Mouse (Mus musculus): ENCODE results near the gene Arl5a. TPM values are rescaled to one million over a fixed set of nuclear protein-coding genes. Genes with fewer than 3 reads are reported as not detected.

Gene Arl5a
- polyA plus RNA-seq, 1 experiment from 2014 or later, result 31.1 TPM

DNA sequence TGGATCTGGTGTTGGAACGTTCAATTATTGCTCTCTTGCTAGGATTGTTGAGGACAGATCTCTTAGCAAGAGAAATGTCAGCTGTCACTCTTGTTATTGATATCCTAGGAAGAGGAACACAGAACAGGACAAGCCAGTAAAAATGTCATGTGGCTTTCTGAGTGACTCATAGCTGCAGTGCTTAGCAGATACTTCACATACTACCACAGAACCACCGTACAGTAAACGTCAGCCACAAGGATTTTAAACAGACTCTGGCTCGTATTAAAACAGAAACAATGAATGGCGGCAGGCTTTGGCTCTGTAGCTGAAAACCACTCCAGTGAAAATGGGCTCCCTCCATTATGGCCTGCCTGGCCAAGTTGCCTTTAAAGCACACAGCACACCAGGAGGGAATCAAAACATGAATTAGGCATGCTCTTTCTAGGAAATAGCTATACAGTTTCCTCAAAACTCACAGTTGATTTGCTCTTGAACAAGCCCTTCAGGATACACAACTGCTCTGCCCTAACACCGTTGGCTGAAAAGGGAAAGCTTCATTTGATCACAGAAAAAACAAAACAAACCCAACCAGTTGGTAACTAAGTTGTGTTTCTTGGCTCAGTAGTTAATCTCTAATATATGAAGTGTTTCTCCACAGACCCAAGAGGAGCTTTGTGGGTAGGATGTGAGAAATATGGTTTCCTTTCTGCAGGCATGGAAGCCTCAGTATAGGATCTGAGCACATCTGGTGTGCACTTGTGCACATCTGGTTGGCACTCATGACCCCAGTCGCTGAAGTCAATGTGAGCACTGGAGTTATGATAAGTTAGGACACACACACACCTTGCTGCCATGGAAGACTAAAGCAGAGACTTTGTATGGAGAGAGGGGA lies 31.1 kb upstream of the Arl5a start:
- Histone ChIP-seq H3K27ac (ENCODE audit: low read depth, low read length) (no peak overlapping the region), H3K27me3 (replicated peaks; ENCODE audit: control insufficient read depth, insufficient read depth, low read length) (no peaks in the 10 kb centered on the region), H3K4me1 (replicated peaks; ENCODE audit: control insufficient read depth, insufficient read depth, low read length) (no peaks in the 10 kb centered on the region), H3K4me2 (replicated peaks; ENCODE audit: low read depth) (no peak overlapping the region), H3K9ac (ENCODE audit: low read depth, low read length) (no peak overlapping the region), H3K4me3 (ENCODE audit: low read depth, low read length) (no peak overlapping the region), H3K9me3 (ENCODE audit: control insufficient read depth) (no peaks in the 10 kb centered on the region), H3K36me3 (ENCODE audit: control insufficient read depth, insufficient read depth) (no peaks in the 10 kb centered on the region)
- 54% methylated on average over 7 of the region's 7 CpGs for WGBS
- no peak for ATAC-seq
- TF ChIP-seq CTCF (IDR thresholded peaks at IDR 0.05; ENCODE audit: low read depth), result no peak

DNA sequence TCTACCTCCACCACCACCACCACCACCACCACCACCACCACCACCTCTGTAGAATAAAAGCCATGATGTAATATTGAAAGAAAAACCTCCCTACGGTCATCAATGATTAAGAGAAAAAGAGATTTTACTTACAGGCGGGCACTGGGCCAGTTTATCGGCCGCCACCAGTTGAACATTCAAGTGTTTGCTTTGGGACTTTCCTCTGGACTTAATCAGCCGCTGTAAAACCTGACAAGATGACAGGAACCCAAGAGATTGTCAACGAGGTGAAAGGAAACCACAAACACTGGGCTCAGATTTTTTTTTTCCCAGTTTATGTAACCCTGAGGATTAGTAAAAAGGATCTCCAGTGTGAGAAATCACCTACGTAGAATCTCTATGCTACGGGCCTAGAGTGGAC lies 25.1 kb upstream of the Arl5a start:
- no peak for ATAC-seq
- Histone ChIP-seq H3K9me3 (ENCODE audit: control insufficient read depth) (no peaks in the 10 kb centered on the region), H3K36me3 (ENCODE audit: control insufficient read depth, insufficient read depth) (no peaks in the 10 kb centered on the region), H3K27ac (ENCODE audit: low read depth, low read length) (no peak overlapping the region), H3K27me3 (replicated peaks; ENCODE audit: control insufficient read depth, insufficient read depth, low read length) (no peaks in the 10 kb centered on the region), H3K9ac (ENCODE audit: low read depth, low read length) (no peak overlapping the region), H3K4me2 (replicated peaks; ENCODE audit: low read depth) (no peak overlapping the region), H3K4me3 (ENCODE audit: low read depth, low read length) (no peak overlapping the region), H3K4me1 (replicated peaks; ENCODE audit: control insufficient read depth, insufficient read depth, low read length) (no peaks in the 10 kb centered on the region)
- TF ChIP-seq CTCF (IDR thresholded peaks at IDR 0.05; ENCODE audit: low read depth), result no peak
- 55% methylated on average over 8 of the region's 8 CpGs for WGBS

DNA sequence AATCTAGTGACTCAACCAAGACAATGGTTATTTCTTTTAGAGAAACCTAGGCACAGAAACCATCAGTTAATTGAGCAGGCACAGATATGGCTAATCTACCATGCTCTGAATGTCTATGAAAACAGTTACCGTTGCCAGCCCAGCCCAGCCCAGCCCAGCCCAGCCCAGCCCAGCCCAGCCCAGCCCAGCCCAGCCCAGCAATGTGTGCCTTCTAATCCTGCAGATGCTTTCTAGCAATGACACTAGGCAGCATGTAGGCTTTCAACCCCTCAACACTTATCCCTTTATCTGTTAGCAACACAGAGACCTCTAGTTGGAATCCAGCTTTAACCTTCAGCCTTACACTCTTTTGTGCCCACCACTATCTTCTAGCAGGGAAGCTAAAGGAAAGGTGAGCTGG lies 24.2 kb upstream of the Arl5a start:
- Histone ChIP-seq H3K36me3 (ENCODE audit: control insufficient read depth, insufficient read depth) (no peaks in the 10 kb centered on the region), H3K27ac (ENCODE audit: low read depth, low read length) (no peak overlapping the region), H3K9ac (ENCODE audit: low read depth, low read length) (no peak overlapping the region), H3K4me1 (replicated peaks; ENCODE audit: control insufficient read depth, insufficient read depth, low read length) (no peaks in the 10 kb centered on the region), H3K27me3 (replicated peaks; ENCODE audit: control insufficient read depth, insufficient read depth, low read length) (no peaks in the 10 kb centered on the region), H3K9me3 (ENCODE audit: control insufficient read depth) (no peaks in the 10 kb centered on the region), H3K4me2 (replicated peaks; ENCODE audit: low read depth) (no peak overlapping the region), H3K4me3 (ENCODE audit: low read depth, low read length) (no peak overlapping the region)
- WGBS, result 19% methylated on average over 1 of the region's 1 CpGs
- TF ChIP-seq CTCF (IDR thresholded peaks at IDR 0.05; ENCODE audit: low read depth), result no peak
- no peak for ATAC-seq

DNA sequence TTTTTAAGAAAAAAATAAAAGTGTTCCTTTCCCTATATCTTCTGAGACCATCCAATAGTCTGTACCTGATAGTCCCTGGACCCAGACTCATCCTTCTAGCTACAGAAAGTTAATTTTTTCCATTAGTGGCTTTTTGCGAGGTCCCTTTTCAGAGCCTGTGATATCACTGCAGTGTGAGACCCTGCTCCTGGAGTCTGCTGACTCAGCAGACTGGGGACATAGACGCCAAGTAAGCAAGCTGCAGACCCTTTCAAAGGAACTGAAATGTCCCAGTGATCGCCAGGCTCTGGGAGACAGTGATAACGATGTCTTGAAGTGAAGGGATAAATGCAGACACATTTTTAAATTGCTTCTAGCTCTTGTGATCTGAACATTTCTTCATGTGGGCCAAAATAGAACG lies 21.9 kb upstream of the Arl5a start:
- Histone ChIP-seq H3K27ac (ENCODE audit: low read depth, low read length) (no peak overlapping the region), H3K4me1 (replicated peaks; ENCODE audit: control insufficient read depth, insufficient read depth, low read length) (no peaks in the 10 kb centered on the region), H3K9ac (ENCODE audit: low read depth, low read length) (no peak overlapping the region), H3K27me3 (replicated peaks; ENCODE audit: control insufficient read depth, insufficient read depth, low read length) (no peaks in the 10 kb centered on the region), H3K9me3 (ENCODE audit: control insufficient read depth) (no peaks in the 10 kb centered on the region), H3K4me2 (replicated peaks; ENCODE audit: low read depth) (no peak overlapping the region), H3K36me3 (ENCODE audit: control insufficient read depth, insufficient read depth) (no peaks in the 10 kb centered on the region), H3K4me3 (ENCODE audit: low read depth, low read length) (no peak overlapping the region)
- no peak for ATAC-seq
- no peak for TF ChIP-seq CTCF (IDR thresholded peaks at IDR 0.05; ENCODE audit: low read depth)
- 78% methylated on average over 5 of the region's 5 CpGs for WGBS

DNA sequence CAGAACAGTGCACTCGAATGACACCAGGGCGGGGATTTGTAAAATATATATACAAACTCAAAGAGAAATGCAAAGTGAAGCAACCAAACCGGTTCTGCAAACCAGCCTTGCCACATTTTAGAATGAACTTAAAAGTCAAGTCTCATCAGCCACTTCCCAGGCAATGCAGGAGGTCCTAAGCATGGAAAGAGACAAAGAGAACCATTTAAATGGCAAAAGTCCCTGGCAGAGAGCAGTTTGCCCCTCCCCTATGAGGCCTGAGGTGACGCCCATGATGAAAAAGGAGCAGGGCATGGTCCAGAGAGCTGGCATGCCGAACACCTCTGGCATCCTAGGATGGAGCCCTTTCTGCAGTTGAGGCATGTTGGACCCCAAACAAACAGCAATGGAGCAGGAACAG lies 17.4 kb upstream of the Arl5a start:
- Histone ChIP-seq H3K36me3 (ENCODE audit: control insufficient read depth, insufficient read depth) (no peaks in the 10 kb centered on the region), H3K9ac (ENCODE audit: low read depth, low read length) (no peak overlapping the region), H3K27me3 (replicated peaks; ENCODE audit: control insufficient read depth, insufficient read depth, low read length) (no peaks in the 10 kb centered on the region), H3K9me3 (ENCODE audit: control insufficient read depth) (no peaks in the 10 kb centered on the region), H3K4me2 (replicated peaks; ENCODE audit: low read depth) (no peak overlapping the region), H3K4me3 (ENCODE audit: low read depth, low read length) (no peak overlapping the region), H3K4me1 (replicated peaks; ENCODE audit: control insufficient read depth, insufficient read depth, low read length) (no peaks in the 10 kb centered on the region), H3K27ac (ENCODE audit: low read depth, low read length) (no peak overlapping the region)
- ATAC-seq, result no peak
- no peak for TF ChIP-seq CTCF (IDR thresholded peaks at IDR 0.05; ENCODE audit: low read depth)
- 27% methylated on average over 5 of the region's 5 CpGs for WGBS

DNA sequence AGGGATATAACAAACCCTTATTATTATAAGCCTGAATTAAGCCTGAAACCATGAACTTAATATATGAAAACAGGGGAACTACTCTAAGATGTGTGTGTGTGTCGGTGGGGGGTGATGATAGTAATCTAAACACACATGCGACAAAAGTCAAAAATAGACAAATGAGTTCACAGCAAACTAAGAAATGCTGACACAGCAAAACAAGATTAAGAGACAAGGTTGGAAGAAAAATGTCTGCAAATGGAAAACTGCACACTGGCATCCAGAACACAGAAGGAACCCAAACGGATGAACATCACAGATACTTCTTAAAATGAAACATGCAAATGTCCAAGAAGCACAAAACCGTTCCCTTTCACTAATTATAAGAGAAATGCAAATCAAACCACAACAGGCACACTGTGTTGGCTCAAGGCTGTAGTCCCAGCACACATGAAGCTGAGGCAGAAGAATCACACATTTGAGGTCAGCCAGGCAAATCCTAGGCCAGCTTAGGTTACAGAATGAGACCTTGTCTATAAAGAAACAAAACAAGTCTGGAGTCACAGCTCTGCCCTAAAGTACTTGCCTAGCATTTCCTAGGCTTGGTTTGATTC lies 15.8 kb upstream of the Arl5a start:
- no peak overlapping the region for H3K4me3 ChIP-seq (ENCODE audit: low read depth, low read length)
- no peak overlapping the region for H3K4me2 ChIP-seq (replicated peaks; ENCODE audit: low read depth)
- no peak overlapping the region for H3K27ac ChIP-seq (ENCODE audit: low read depth, low read length)
- ATAC-seq, result no peak
- no peaks in the 10 kb centered on the region for H3K9me3 ChIP-seq (ENCODE audit: control insufficient read depth)
- WGBS, result 83% methylated on average over 4 of the region's 4 CpGs
- H3K27me3 ChIP-seq (replicated peaks; ENCODE audit: control insufficient read depth, insufficient read depth, low read length), result no peaks in the 10 kb centered on the region
- no peak overlapping the region for H3K9ac ChIP-seq (ENCODE audit: low read depth, low read length)
- TF ChIP-seq CTCF (IDR thresholded peaks at IDR 0.05; ENCODE audit: low read depth), result no peak
- no peaks in the 10 kb centered on the region for H3K36me3 ChIP-seq (ENCODE audit: control insufficient read depth, insufficient read depth)
- no peaks in the 10 kb centered on the region for H3K4me1 ChIP-seq (replicated peaks; ENCODE audit: control insufficient read depth, insufficient read depth, low read length)

Data from intestine, postnatal 0 days (tissue).